Mouse (Mus musculus): ENCODE data around the gene Adgrl3. TPM values are rescaled to one million over a fixed set of nuclear protein-coding genes. Genes with fewer than 3 reads are reported as not detected.

Gene Adgrl3
- 10 to 100 TPM in 1 of 4 experiments, 1 to 10 TPM in 3; 3.3 to 10.2 (median 6.3) TPM for total RNA-seq (2022)

GRCm38 (mm10) chr5:81019590-81020254, at the start of gene Adgrl3:
Gene Adgrl3 (plus strand): TSS chr5:81020138.
- DNase-seq = no peak

GRCm38 (mm10) chr5:81019166-81019565, 772 bp upstream of the Adgrl3 start:
- no peak for DNase-seq

- no peak for DNase-seq
Observed at GRCm38 (mm10) chr5:81020281-81021005, 505 bp downstream of the Adgrl3 start.

- no peak for DNase-seq
Observed at GRCm38 (mm10) chr5:81021006-81021320, 1.0 kb downstream of the Adgrl3 start.

GRCm38 (mm10) chr5:81021331-81021863, 1.5 kb downstream of the Adgrl3 start:
- DNase-seq = no peak

- DNase-seq = no peak
Observed at GRCm38 (mm10) chr5:81021864-81022305, 1.9 kb downstream of the Adgrl3 start.

GRCm38 (mm10) chr5:81022306-81023071, 2.6 kb downstream of the Adgrl3 start:
- DNase-seq = no peak

GRCm38 (mm10) chr5:81023923-81024715, 4.2 kb downstream of the Adgrl3 start:
- no peak for DNase-seq

GRCm38 (mm10) chr5:81028875-81029274, 8.9 kb downstream of the Adgrl3 start:
- DNase-seq = no peak

- no peak for DNase-seq
Observed at GRCm38 (mm10) chr5:81037091-81037490, 17.2 kb downstream of the Adgrl3 start.

- no peak for DNase-seq
Observed at GRCm38 (mm10) chr5:81043875-81044274, 23.9 kb downstream of the Adgrl3 start.

- no peak for DNase-seq
Observed at GRCm38 (mm10) chr5:81046128-81046527, 26.2 kb downstream of the Adgrl3 start.

- no peak for DNase-seq
Observed at GRCm38 (mm10) chr5:81054628-81055027, 34.7 kb downstream of the Adgrl3 start.

- DNase-seq = no peak
Observed at GRCm38 (mm10) chr5:81055253-81055652, 35.3 kb downstream of the Adgrl3 start.

- DNase-seq = no peak
Observed at GRCm38 (mm10) chr5:81058122-81058521, 38.2 kb downstream of the Adgrl3 start.

GRCm38 (mm10) chr5:81060950-81061349, 41.0 kb downstream of the Adgrl3 start:
- DNase-seq = no peak

- no peak for DNase-seq
Observed at GRCm38 (mm10) chr5:81061386-81061785, 41.4 kb downstream of the Adgrl3 start.

GRCm38 (mm10) chr5:81064026-81064425, 44.1 kb downstream of the Adgrl3 start:
- DNase-seq = no peak

- no peak for DNase-seq
Observed at GRCm38 (mm10) chr5:81068173-81068572, 48.2 kb downstream of the Adgrl3 start.

- no peak for DNase-seq
Observed at GRCm38 (mm10) chr5:81068839-81069238, 48.9 kb downstream of the Adgrl3 start.

GRCm38 (mm10) chr5:81072888-81073287, 53.0 kb downstream of the Adgrl3 start:
- DNase-seq = no peak

- DNase-seq = no peak
Observed at GRCm38 (mm10) chr5:81073875-81074274, 53.9 kb downstream of the Adgrl3 start.

Data from adrenal gland, adult 8-10 months (tissue).